Mouse (Mus musculus) lung, adult 2 months (tissue): ENCODE results near the gene Ms4a1. TPM values are rescaled to one million over a fixed set of nuclear protein-coding genes. Genes with fewer than 3 reads are reported as not detected.
"Not testable (repeated sequence)": the region's sequence is repeated elsewhere in the genome, so short reads cannot be mapped to it uniquely, and the experiment has no call there.

Source experiments
- DNase-seq: peaks from one replicate; pipeline ENCODE4 v3.0.0; 2022
- H3K4me1 ChIP-seq: fragments of 200-500 bp; 2 replicates; pipeline ENCODE4 v1.6.1; 2011; ENCODE audit warnings: low read length; ENCODE audit not compliant: control insufficient read depth, insufficient read depth
- H3K4me3 ChIP-seq: fragments of 200-500 bp; replicated peaks from 2 replicates; pipeline ENCODE3; 2011; ENCODE audit warnings: low read depth, mild to moderate bottlenecking, control low read depth, low read length; ENCODE audit errors: extremely low read depth
- CTCF ChIP-seq: fragments of 200-500 bp; IDR thresholded peaks from 2 replicates; pipeline ENCODE4 v1.5.1; 2011; ENCODE audit warnings: mild to moderate bottlenecking, low read length, control low read depth; ENCODE audit not compliant: insufficient read depth
- POLR2A ChIP-seq: fragments of 200-500 bp; IDR thresholded peaks from 2 replicates; pipeline ENCODE4 v1.6.1; 2011; ENCODE audit warnings: low read depth, mild to moderate bottlenecking, control low read depth, low read length, borderline replicate concordance; ENCODE audit errors: extremely low read depth
- WGBS: fragments of 180-500 bp; shearing (Covaris S2); methylation state at CpG from one replicate; pipeline ENCODE4 v1.1.7; 2018; 5-methylcytosine and 5-hydroxymethylcytosine counted together
- polyA plus RNA-seq: library from polyadenylated mRNA; depleted of rRNA; stranded (reverse); fragments of >200 nt; gene quantifications from 2 replicates; pipeline ENCODE4 v1.2.3, GENCODE M21; 2012

The Ms4a1 gene
- polyA plus RNA-seq, 1 experiment = 2.7 TPM

DNA sequence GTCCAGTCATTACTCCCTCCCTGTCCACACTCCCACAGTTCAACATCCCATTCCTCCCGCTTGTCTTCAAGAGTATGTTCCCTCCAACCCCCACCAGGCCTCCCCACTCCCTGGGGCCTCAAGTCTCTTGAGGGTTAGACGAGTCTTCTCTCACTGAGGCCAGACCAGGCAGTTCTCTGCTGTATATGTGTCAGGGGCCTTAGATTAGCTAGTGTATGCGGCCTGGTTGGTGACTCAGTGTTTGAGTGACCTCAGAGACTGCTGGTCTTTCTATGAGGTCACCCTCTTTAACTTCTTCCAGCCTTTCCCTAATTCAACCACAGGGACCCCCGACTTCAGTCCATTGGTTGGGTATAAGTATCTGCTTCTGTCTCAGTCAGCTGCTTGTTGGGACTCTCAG lies 915 bp upstream of the Ms4a1 start:
- 61% methylated on average over 4 of the region's 4 CpGs for WGBS
- TF ChIP-seq POLR2A = no peak
- TF ChIP-seq CTCF = no peak
- Histone ChIP-seq H3K4me3 (no peak overlapping the region), H3K4me1 (no peaks in the 10 kb centered on the region)
- no peak for DNase-seq

DNA sequence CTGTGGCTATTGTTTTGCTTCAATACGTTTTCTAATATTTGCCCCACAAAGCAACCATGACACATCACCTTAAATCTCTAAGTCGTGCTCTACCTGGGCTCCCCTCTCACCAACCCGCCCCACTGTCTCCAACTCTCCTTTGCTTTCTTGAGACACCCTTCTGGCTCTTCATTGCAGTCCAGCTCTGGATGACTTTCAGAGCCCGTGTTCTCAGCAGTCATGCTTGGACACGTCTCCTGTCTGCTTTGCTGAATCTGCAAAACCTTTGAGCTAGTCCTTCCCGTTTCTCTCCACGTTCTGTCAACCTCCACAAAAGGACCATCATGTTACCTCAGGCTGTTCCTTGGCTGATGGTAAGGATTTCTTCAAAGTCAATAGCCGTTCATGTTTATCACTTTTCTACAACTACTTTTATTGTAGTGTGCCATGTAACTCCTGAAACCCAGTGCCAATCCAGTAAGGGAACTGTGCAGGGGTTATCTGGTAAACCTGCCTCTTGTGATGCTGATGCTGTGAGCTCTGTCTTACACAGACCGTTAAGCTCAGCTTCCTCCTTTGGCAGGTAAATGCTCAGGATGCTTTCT lies 1.3 kb downstream of the Ms4a1 start:
- Histone ChIP-seq H3K4me1 (no peaks in the 10 kb centered on the region), H3K4me3 (no peak overlapping the region)
- TF ChIP-seq CTCF (no peak), POLR2A (no peak)
- 75% methylated on average over 9 of the region's 9 CpGs for WGBS
- DNase-seq = no peak

DNA sequence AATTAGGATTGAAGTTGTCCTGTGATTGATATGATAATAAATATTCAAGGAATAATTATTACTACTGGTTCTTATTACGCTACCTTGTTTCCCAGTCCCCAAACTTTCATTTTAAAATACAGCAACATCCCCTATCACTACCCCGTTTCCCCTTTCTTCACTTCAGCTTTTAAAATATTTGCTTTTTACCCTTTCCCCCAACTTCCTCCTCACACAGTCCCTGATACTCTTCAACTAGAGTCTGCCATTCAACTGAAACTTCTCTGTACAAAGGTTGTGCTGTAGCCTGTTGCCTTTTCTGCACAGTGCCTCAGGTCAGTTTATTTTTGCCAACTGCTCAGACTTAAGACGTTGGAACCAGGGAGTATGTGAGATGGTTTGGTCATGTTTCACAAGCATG lies 2.5 kb downstream of the Ms4a1 start:
- 57% methylated on average over 3 of the region's 3 CpGs for WGBS
- Histone ChIP-seq H3K4me3 (no peak overlapping the region), H3K4me1 (no peaks in the 10 kb centered on the region)
- no peak for DNase-seq
- TF ChIP-seq CTCF (no peak), POLR2A (no peak)

DNA sequence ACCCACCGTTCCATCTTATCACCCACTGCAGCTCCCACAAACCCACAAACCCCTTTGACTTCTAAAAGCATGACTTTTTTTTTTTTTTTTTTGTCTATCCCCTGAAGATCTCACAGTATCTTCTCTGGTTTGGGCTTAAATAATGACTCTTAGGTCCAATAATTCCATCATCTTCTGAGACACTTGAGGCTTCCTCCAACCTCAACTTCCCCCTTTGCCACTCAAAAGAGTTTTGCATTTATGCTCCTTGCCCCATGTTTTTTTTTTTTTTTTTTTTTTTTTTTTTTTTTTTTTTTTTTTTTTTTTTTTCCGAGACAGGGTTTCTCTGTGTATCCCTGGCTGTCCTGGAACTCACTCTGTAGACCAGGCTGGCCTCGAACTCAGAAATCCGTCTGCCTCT lies 3.1 kb downstream of the Ms4a1 start:
- H3K4me1 ChIP-seq, DNase-seq, H3K4me3 ChIP-seq: not testable (repeated sequence)
- WGBS = 59% methylated on average over 4 of the region's 4 CpGs

DNA sequence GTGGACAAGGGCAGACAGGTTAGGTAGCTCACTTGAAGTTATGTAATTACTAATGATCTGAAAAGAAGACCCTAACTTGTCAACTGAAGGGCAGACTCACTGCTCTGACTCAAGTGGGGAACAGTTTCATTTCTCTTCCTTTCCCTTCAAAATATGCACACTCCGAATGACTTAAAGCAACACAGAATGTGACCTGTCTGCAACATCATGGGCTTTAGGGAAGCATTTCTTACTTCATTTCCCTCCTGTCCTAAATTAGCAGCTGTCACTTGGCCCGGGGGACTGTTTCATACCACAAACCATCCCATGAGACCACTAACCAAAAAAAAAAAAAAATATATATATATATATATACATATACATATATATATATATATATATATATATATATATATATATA lies 4.5 kb downstream of the Ms4a1 start:
- Histone ChIP-seq H3K4me1 (no peaks in the 10 kb centered on the region), H3K4me3 (no peak overlapping the region)
- WGBS = 83% methylated on average over 2 of the region's 2 CpGs
- no peak for DNase-seq
- no peak for TF ChIP-seq CTCF
- no peak for TF ChIP-seq POLR2A

DNA sequence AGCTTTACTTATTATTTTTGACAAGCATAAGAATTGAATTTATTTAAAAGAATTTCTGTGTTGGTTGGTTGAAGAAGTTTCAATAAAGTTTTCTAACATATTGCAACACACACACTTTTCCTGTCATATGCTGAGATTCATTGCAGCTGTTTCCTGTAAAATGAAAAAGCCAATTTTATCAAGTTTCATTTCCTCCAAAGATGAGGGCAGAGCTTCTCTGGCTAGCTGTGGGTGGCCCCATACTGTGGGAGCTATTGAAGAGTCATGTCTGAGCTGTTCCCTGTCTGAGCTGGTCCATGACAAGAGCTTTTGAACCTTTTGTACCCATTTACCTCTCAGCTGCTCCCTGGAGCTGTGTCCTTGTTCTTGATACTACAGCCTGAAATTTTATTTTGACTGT lies 21.8 kb downstream of the Ms4a1 start:
- DNase-seq = no peak

DNA sequence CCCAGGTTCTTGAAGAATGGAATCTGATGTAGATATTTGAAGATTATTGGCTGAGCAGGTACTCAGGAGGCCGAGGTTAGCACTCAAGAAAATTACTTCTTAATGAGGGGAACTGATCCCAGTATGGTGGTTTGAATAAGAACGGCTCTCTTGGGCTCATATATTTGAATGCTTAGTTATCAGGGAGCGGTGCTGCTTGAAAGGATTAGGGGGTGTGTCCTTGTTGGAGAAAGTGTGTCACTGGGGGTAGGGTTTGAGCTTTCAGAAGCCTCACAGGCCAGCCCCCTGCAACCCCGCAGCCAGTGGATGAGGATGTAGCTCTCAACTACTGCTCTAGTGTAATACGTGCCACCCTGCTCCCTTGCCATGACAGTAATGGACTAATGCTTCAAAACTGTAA lies 23.5 kb downstream of the Ms4a1 start:
- TF ChIP-seq POLR2A = no peak
- TF ChIP-seq CTCF = no peak
- no peak for DNase-seq
- no peaks in the 10 kb centered on the region for H3K4me1 ChIP-seq
- 63% methylated on average over 5 of the region's 5 CpGs for WGBS
- H3K4me3 ChIP-seq = no peak overlapping the region

More for the DNA sequence above, 21.8 kb downstream of the Ms4a1 start:
- TF ChIP-seq POLR2A = no peak
- TF ChIP-seq CTCF = no peak
- Histone ChIP-seq H3K4me1 (no peaks in the 10 kb centered on the region), H3K4me3 (no peak overlapping the region)

DNA sequence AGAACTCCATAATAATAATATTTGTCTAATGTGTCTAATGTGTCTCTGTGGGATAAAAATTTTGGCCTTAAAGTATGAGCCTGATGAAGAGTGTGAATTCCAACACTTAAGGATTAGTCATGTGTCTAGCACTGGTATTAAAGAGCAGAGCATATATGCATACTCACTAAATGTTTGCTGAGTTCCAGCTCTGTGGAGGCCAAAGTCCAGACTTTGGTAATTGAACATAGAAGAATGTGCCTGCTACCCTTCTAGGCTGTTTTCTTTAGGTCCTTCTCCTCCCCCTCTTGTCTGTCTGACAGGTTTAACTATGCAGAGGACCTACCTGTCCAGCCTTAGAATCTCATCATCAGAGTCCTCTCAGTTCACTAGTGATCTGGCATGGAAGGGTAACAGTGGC lies 30.2 kb downstream of the Ms4a1 start:
- Histone ChIP-seq H3K4me3 (no peak overlapping the region), H3K4me1 (no peaks in the 10 kb centered on the region)
- no peak for DNase-seq
- TF ChIP-seq CTCF (no peak), POLR2A (no peak)

DNA sequence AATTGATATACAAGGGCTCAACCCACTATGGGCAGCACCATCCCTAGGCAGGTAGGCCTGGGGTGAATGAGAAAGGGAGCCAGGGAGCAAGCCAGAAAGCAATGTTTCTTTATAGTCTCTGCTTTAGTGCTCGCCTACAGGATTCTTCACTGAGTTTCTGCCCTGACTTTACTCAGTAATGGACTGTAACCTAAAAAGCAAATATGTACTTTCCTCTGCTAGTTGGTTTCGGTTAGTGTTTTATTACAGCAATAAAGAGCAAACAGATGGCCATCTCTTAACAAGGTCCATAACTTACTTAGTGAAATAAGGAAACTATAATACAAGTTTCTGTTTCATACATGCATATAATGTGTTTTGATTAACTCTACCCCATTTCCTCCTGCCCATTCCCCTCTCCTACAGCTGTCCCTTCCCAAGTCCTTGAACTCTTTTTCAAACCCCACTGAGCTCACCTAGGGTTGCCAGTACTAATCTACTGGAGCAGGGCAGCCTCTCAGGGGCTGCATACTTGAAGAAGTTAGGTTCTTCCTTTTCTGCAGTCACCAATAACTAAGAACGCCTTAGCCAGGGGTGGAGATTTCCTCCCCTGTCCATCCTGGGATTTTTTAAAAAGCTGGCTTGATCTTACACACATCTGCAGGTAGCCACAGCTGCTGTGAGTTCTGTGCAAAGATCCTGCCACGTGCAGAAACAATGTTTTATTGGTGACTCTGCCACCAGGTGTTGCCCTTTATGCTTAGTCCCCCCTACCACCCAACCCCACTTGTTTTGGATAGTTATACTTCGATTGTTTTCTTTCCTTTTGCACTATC lies 30.9 kb downstream of the Ms4a1 start:
- DNase-seq = no peak
- Histone ChIP-seq H3K4me1 (no peaks in the 10 kb centered on the region), H3K4me3 (no peak overlapping the region)
- 53% methylated on average over 5 of the region's 5 CpGs for WGBS
- TF ChIP-seq POLR2A = no peak
- no peak for TF ChIP-seq CTCF

DNA sequence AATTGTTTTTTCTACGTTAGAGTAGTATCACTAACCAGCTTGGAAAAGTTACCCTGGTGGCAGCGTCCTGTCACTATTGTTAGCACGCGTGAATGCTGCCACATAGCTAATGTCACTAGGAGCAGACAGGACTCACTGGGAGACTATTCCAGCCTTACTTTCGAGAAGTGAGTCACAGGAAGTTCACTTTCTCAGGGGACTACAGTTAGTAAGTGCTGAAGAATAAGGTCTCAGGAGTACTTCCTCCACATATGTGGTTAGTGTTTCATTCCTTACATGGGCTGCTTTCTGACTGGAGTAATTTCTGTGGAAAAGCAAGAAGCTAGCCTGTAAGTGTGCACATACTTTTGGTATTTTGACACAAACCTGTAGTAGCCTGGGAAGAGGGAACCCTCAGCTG lies 31.8 kb downstream of the Ms4a1 start:
- no peaks in the 10 kb centered on the region for H3K4me1 ChIP-seq
- H3K4me3 ChIP-seq = no peak overlapping the region
- no peak for DNase-seq
- 66% methylated on average over 5 of the region's 5 CpGs for WGBS
- TF ChIP-seq CTCF (no peak), POLR2A (no peak)
